Mouse (Mus musculus) heart, adult 2 months (tissue): Measurements from ENCODE around the gene Ffar4.

Experiments
- CTCF ChIP-seq: fragments of 200-600 bp; IDR thresholded peaks from 2 replicates; pipeline ENCODE4 v1.8.1; 2022; ENCODE audit warnings: antibody characterized with exemption, mild to moderate bottlenecking, moderate library complexity
- EP300 ChIP-seq: fragments of 200-500 bp; IDR thresholded peaks from 2 replicates; pipeline ENCODE4 v1.6.1; 2011; ENCODE audit warnings: low read depth, low read length, control low read depth; ENCODE audit not compliant: insufficient read depth

GRCm38 (mm10) chr19:38114834-38115491 is 18.1 kb downstream of the Ffar4 start:
- TF ChIP-seq CTCF (no peak), EP300 (no peak)
